Comparison of ENCODE assay signal across 8 mouse cellular contexts in genomic region chr1:138912156-138912616, GRCm38 (mm10). TPM values are rescaled to one million over a fixed set of nuclear protein-coding genes. Genes with fewer than 3 reads are reported as not detected.
DNase-seq lines count a peak whose midpoint lies in the region; ATAC-seq lines count a peak whose summit lies in the region.

No protein-coding gene starts in this region.

- intact Hi-C loops in gastrocnemius, postnatal 14 days (cut with DNase I; ENCODE audit: low total_unique reads): no loop called here

- no peaks in the 10 kb centered on the region for H3K9me3 ChIP-seq in intestine, embryonic 16.5 days (ENCODE audit: control insufficient read depth, low read length)

- H3K27me3 ChIP-seq in intestine, embryonic 16.5 days (replicated peaks; ENCODE audit: control insufficient read depth, insufficient read depth, low read length): no peaks in the 10 kb centered on the region

- H3K36me3 ChIP-seq in intestine, embryonic 16.5 days (ENCODE audit: control insufficient read depth, insufficient read depth, low read length): no peaks in the 10 kb centered on the region

- peak; percentile 19 for DNase-seq in layer of hippocampus, adult 11-12 months (ENCODE audit: low spot score)
- DNase-seq in layer of hippocampus, adult 8-10 months (ENCODE audit: low spot score in 2 of 2): no peak
- peak; percentile 62 for DNase-seq in NIH3T3 (ENCODE audit: low read depth)
- DNase-seq in gastrocnemius, postnatal 14 days: peak; percentile 50
- peak; percentile 85 for DNase-seq in lung, postnatal 36 days
- no peak for DNase-seq in neural tube, embryonic 10.5 days (ENCODE audit: extremely low spot score, low spot score)
- DNase-seq in frontal cortex, postnatal 10 days (ENCODE audit: low spot score in 2 of 2): no peak

- H3K4me2 ChIP-seq in intestine, embryonic 16.5 days (ENCODE audit: low read depth, low read length): peak overlapping the region; percentile 30; the same call in 1 of the 2 replicates

- no peak overlapping the region for H3K9ac ChIP-seq in intestine, embryonic 16.5 days (ENCODE audit: low read depth, low read length)

- H3K4me1 ChIP-seq in intestine, embryonic 16.5 days (ENCODE audit: control insufficient read depth, insufficient read depth, low read length): no peaks in the 10 kb centered on the region

- ATAC-seq in intestine, embryonic 16.5 days: no peak

- WGBS in intestine, embryonic 16.5 days: 15% methylated on average over 8 of the region's 8 CpGs

- no peak overlapping the region for H3K27ac ChIP-seq in intestine, embryonic 16.5 days (ENCODE audit: low read length)

- peak overlapping the region; percentile 18; the same call in 1 of the 2 replicates for H3K4me3 ChIP-seq in intestine, embryonic 16.5 days (ENCODE audit: low read length)

RNA-seq across cellular contexts. Expression of gene Dennd1b, which starts 51.0 kb away (rescaled TPM):
- 10 to 100 TPM; 45.2 to 65.3 (median 56.2) TPM for total RNA-seq in layer of hippocampus, adult 8-10 months (2022)
- 10 to 100 TPM; 14.9 to 19.1 TPM for total RNA-seq in gastrocnemius, postnatal 14 days (2021)
- polyA plus RNA-seq in intestine, embryonic 16.5 days (2015; fragmentation: Nextera tagmentation; extraction: Ambion mirVana): 5.3 and 6.6 TPM in 2 replicates

RNA-seq across cellular contexts. Expression of gene 2310009B15Rik, which starts 55.5 kb away (rescaled TPM):
- 10 to 100 TPM; 21.3 to 24.4 (median 22.3) TPM for total RNA-seq in layer of hippocampus, adult 8-10 months (2022)
- total RNA-seq in gastrocnemius, postnatal 14 days (2021): 10 to 100 TPM; 15.0 to 16.0 TPM
- polyA plus RNA-seq in intestine, embryonic 16.5 days (2015; fragmentation: Nextera tagmentation; extraction: Ambion mirVana): 28.1 and 32.0 TPM in 2 replicates

Comparison
In these comparisons a context has a peak if more than half of its experiments do, and no peak if none do; other contexts are left out.
1. DNase-seq: peak in layer of hippocampus, adult 11-12 months (single experiment), NIH3T3 (single experiment), gastrocnemius, postnatal 14 days (single experiment) and lung, postnatal 36 days (single experiment); none in layer of hippocampus, adult 8-10 months (0 of 2), neural tube, embryonic 10.5 days (single experiment) and frontal cortex, postnatal 10 days (0 of 2).